Mouse (Mus musculus) heart, embryonic 14.5 days (tissue): ENCODE results near the gene Dpy19l2. TPM values are rescaled to one million over a fixed set of nuclear protein-coding genes. Genes with fewer than 3 reads are reported as not detected.

Experiments
- ATAC-seq: fragments of 200-750 bp; cut with Nextera tagmentation; 2 replicates; pipeline ENCODE4 v1.8.0; 2017; ENCODE audit warnings: low read depth, moderate TSS enrichment; ENCODE audit not compliant: insufficient number of reproducible peaks, insufficient read depth, low FRiP score
- H3K27ac ChIP-seq, 2 experiments: fragments of 200-500 bp in 1 of 2; fragments of 300-500 bp in 1 of 2; sonication (generic) in 1 of 2; replicated peaks in 1 of 2; 2 replicates each; pipeline ENCODE4 v1.5.1; 2012 to 2014; ENCODE audit warnings: low read depth in 2 of 2, low read length in 2 of 2, control low read depth in 1 of 2, mild to moderate bottlenecking in 1 of 2, mixed read lengths in 1 of 2; ENCODE audit not compliant: control insufficient read depth in 1 of 2, insufficient read depth in 1 of 2
- H3K27me3 ChIP-seq: fragments of 300-500 bp; sonication (generic); 2 replicates; pipeline ENCODE4 v1.6.1; 2014; ENCODE audit warnings: mild to moderate bottlenecking, low read length, control low read depth; ENCODE audit not compliant: control insufficient read depth, insufficient read depth
- H3K36me3 ChIP-seq: fragments of 300-500 bp; sonication (generic); 2 replicates; pipeline ENCODE4 v1.6.1; 2014; ENCODE audit warnings: mild to moderate bottlenecking, control low read depth, low read length, mixed read lengths; ENCODE audit not compliant: control insufficient read depth, insufficient read depth
- H3K4me1 ChIP-seq, 2 experiments: fragments of 200-500 bp in 1 of 2; fragments of 300-500 bp in 1 of 2; sonication (generic) in 1 of 2; 2 replicates each; pipeline ENCODE4 v1.6.1; 2012 to 2014; ENCODE audit warnings: low read length in 2 of 2, control low read depth in 1 of 2, mixed read lengths in 1 of 2; ENCODE audit not compliant: control insufficient read depth in 2 of 2, insufficient read depth in 2 of 2
- H3K4me2 ChIP-seq: fragments of 300-500 bp; sonication (generic); 2 replicates; pipeline ENCODE4 v1.6.1; 2014; ENCODE audit warnings: mild to moderate bottlenecking, low read length
- H3K4me3 ChIP-seq, 2 experiments: fragments of 200-500 bp in 1 of 2; fragments of 300-500 bp in 1 of 2; sonication (generic) in 1 of 2; 2 replicates each; pipeline ENCODE4 v1.5.1; 2012 to 2014; ENCODE audit warnings: low read length in 2 of 2, mild to moderate bottlenecking in 2 of 2, control low read depth in 1 of 2, low read depth in 1 of 2, moderate library complexity in 1 of 2; ENCODE audit not compliant: control insufficient read depth in 1 of 2, insufficient read depth in 1 of 2
- H3K9ac ChIP-seq: fragments of 300-500 bp; sonication (generic); 2 replicates; pipeline ENCODE4 v1.6.1; 2014; ENCODE audit warnings: mild to moderate bottlenecking, low read length
- H3K9me3 ChIP-seq: fragments of 300-500 bp; sonication (generic); 2 replicates; pipeline ENCODE4 v1.6.1; 2016; ENCODE audit warnings: low read length, control low read depth; ENCODE audit not compliant: control insufficient read depth
- WGBS: fragments of 180-500 bp; shearing (Covaris S2); extraction: QIAGEN DNeasy Blood & Tissue Kit; methylation state at CpG from one replicate; pipeline ENCODE4 v1.1.7; 2014; 5-methylcytosine and 5-hydroxymethylcytosine counted together
- polyA plus RNA-seq: library from polyadenylated mRNA; unstranded; fragments of >200 nt; fragmentation: Nextera tagmentation; extraction: Ambion mirVana; gene quantifications from 2 replicates; pipeline ENCODE4 v1.2.1, GENCODE M21; 2014

Dpy19l2 gene
- polyA plus RNA-seq, 1 experiment from 2014 or later: 0.30 TPM

- H3K36me3 ChIP-seq: no peaks in the 10 kb centered on the region
- H3K9ac ChIP-seq: no peak overlapping the region
- no peaks in the 10 kb centered on the region for H3K9me3 ChIP-seq
- no peak overlapping the region for H3K27ac ChIP-seq
- H3K27me3 ChIP-seq: no peaks in the 10 kb centered on the region
- ATAC-seq: no peak
- H3K4me3 ChIP-seq: no peak overlapping the region
- 54% methylated on average over 10 of the region's 10 CpGs for WGBS
- H3K4me1 ChIP-seq: no peaks in the 10 kb centered on the region; a peak in 1 of 4 replicates
- no peak overlapping the region for H3K4me2 ChIP-seq
These were observed 179.4 kb downstream of the Dpy19l2 start for GRCm38 (mm10) chr9:24516575-24517139.

- H3K36me3 ChIP-seq: no peaks in the 10 kb centered on the region
- H3K27me3 ChIP-seq: no peaks in the 10 kb centered on the region
- no peak for ATAC-seq
- H3K9me3 ChIP-seq: no peaks in the 10 kb centered on the region
- 71% methylated on average over 5 of the region's 5 CpGs for WGBS
- no peak overlapping the region for H3K9ac ChIP-seq
- H3K27ac ChIP-seq: no peak overlapping the region
- no peaks in the 10 kb centered on the region; a peak in 1 of 4 replicates for H3K4me1 ChIP-seq
- H3K4me3 ChIP-seq: no peak overlapping the region
- H3K4me2 ChIP-seq: no peak overlapping the region
These were observed 182.0 kb downstream of the Dpy19l2 start for GRCm38 (mm10) chr9:24514078-24514469.

GRCm38 (mm10) chr9:24513290-24514077 is 182.6 kb downstream of the Dpy19l2 start:
- H3K27me3 ChIP-seq: no peaks in the 10 kb centered on the region
- WGBS: 63% methylated on average over 9 of the region's 9 CpGs
- no peak overlapping the region for H3K4me2 ChIP-seq
- H3K9ac ChIP-seq: no peak overlapping the region
- ATAC-seq: no peak
- H3K9me3 ChIP-seq: no peaks in the 10 kb centered on the region
- H3K36me3 ChIP-seq: no peaks in the 10 kb centered on the region
- H3K4me3 ChIP-seq: no peak overlapping the region
- no peaks in the 10 kb centered on the region; a peak in 1 of 4 replicates for H3K4me1 ChIP-seq
- H3K27ac ChIP-seq: no peak overlapping the region

- Histone ChIP-seq H3K4me2 (no peak overlapping the region), H3K9ac (no peak overlapping the region), H3K9me3 (no peaks in the 10 kb centered on the region), H3K4me1 (no peaks in the 10 kb centered on the region; a peak in 1 of 4 replicates), H3K36me3 (no peaks in the 10 kb centered on the region), H3K27me3 (no peaks in the 10 kb centered on the region), H3K27ac (no peak overlapping the region), H3K4me3 (no peak overlapping the region)
- WGBS: 79% methylated on average over 5 of the region's 5 CpGs
- ATAC-seq: no peak
These were observed 184.0 kb downstream of the Dpy19l2 start for GRCm38 (mm10) chr9:24512121-24512539.

GRCm38 (mm10) chr9:24511371-24512120 is 184.5 kb downstream of the Dpy19l2 start:
- Histone ChIP-seq H3K9me3 (no peaks in the 10 kb centered on the region), H3K36me3 (no peaks in the 10 kb centered on the region), H3K4me1 (no peaks in the 10 kb centered on the region; a peak in 1 of 4 replicates), H3K27me3 (no peaks in the 10 kb centered on the region), H3K9ac (no peak overlapping the region), H3K27ac (no peak overlapping the region), H3K4me3 (no peak overlapping the region), H3K4me2 (no peak overlapping the region)
- ATAC-seq: no peak
- 88% methylated on average over 4 of the region's 4 CpGs for WGBS

- Histone ChIP-seq H3K4me1 (no peaks in the 10 kb centered on the region), H3K27ac (no peak overlapping the region), H3K36me3 (no peaks in the 10 kb centered on the region), H3K4me3 (no peak overlapping the region), H3K27me3 (no peaks in the 10 kb centered on the region), H3K9ac (no peak overlapping the region), H3K4me2 (no peak overlapping the region), H3K9me3 (no peaks in the 10 kb centered on the region)
- ATAC-seq: no peak
- WGBS: 75% methylated on average over 4 of the region's 4 CpGs
These were observed 187.2 kb downstream of the Dpy19l2 start for GRCm38 (mm10) chr9:24508880-24509279.
